Mouse (Mus musculus) thymus, postnatal 4 days (tissue): ENCODE results near the gene Urb1.

ENCODE experiments used
- DNase-seq: peaks from one replicate; pipeline ENCODE4 v3.0.0; 2021

The Urb1 gene

GRCm38 (mm10) chr16:90765195-90765877 lies 44.9 kb downstream of the Urb1 start:
- DNase-seq, result no peak

DNA sequence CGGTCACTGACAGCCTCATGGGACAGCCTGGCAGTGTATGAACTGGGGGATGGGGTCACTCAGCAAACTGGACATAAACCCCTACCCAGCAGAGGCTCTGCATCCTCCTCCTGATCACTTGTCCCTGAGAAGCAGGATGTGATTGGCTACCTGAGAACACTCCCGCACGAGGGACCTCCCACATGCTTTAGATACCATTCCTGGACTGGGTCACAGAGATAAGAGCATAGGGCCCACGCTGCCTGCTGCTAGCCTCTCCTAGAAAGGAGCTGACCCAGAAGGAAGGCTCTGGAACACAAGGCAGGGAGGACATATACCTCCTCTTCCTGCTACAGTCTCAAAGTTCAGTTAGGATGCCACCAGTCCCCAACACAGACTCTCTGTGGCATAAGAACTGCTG lies 49.7 kb downstream of the Urb1 start:
- DNase-seq, result no peak

DNA sequence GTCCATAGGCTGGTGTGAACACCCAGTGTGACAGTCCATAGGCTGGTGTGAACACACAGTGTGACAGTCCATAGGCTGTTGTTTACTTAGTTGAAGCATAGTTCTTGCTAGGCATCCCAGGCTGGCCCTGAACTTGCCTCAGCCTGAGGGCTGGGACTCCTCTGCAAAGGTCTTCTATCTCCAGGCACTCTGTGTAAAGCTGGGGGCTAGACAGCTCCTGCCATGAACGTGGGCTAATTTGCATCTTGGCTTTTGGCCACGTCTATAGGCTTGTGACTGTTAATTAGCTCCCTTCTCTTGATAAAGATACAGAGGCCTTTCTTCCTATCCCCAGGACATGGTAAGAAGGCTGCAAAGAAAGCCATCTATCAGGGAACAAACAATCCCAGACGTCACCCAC lies 50.9 kb downstream of the Urb1 start:
- no peak for DNase-seq

DNA sequence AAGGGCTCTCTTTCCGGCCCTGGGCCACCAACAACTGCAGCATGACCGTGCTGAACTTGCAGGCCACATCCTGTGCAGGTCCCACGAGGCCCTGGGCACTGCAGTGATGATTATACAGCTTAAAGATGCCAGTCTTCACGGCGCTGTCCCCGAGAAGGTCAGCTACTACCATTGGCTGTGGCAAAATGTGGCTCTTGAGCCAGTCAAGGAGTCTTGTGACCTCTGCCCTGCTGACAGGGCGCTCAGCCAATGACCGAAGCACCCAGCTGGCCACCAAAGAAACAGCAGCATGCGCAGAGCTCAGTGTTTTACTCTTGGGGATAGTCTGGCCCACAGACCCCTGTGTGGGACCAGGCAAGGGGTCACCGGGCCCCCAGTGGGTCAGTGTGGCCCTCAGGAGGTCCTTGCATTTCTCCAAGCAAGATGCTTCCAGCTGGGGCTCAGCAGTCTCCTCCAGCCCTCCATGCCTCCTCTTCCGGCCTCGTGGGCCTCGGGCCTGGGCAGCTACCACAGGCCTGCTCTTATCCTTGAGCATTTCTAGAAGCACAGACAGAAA lies 56.7 kb downstream of the Urb1 start:
- DNase-seq, result no peak

- DNase-seq, result no peak
Measured at GRCm38 (mm10) chr16:90748169-90748568, 62.0 kb downstream of the Urb1 start.

DNA sequence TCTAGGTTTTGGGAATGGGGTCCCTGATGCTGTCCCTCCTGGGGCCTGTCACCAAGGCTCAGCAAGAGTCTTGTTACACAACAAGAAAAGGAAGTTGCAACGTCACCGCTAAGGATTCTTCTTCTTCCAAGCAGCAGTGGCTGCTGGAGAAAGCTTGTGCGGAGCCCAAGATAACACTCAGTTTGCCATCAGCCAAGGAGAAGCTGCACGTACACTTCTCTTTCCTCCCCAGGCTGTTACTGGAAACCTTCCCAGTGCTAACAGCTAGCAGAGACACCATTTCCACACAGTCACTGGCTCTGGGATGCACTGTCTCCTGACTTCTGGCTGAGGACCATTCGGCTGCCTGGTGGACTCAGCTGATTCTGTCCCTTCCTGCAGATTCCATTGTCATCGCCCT lies 63.1 kb downstream of the Urb1 start:
- DNase-seq, result no peak

DNA sequence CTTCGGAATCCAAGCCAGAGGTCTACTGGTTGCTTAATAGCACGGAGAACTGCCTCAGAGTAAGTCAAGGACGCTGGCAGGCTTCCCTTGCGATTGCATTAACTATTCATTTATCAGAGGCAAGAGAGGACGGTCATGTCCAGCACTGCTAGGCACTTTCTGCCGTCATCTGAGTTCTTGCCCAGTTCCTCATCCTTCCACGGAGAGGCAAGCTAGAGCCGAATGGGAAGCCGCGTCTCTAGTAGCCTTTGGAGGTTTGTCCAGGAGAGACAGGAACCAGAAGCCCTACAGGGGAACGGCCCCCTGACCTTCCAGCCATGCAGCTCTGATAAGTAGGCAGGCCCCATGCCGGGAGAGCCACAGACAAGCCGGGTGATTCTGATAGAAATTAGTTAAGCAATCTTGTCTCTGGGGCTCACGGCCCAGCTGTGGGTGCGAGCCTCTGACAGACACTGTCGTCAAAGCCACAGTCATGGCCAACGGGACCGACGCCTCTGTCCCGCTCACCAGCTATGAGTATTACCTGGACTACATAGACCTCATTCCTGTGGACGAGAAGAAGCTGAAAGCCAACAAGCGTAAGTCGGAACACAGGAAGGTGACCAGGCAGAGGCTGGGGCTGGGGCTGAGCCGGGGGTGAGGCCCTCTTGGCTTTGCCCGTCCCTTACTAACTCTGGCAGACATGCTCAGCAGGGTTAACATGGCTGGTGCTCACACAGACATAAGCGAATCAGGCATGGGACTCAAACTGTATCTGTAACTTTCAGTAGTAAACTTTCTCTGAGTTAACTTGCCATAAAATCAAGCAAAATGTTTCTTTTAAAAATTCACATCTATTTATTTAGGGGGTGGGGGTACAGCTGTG lies 71.9 kb downstream of the Urb1 start, which contains the start of gene Mrap:
TSS of gene Mrap (plus strand) at position 116 of the 865 bp plus-strand sequence.
- no peak for DNase-seq

- no peak for DNase-seq
Measured at GRCm38 (mm10) chr16:90736672-90737270, 73.4 kb downstream of the Urb1 start.

DNA sequence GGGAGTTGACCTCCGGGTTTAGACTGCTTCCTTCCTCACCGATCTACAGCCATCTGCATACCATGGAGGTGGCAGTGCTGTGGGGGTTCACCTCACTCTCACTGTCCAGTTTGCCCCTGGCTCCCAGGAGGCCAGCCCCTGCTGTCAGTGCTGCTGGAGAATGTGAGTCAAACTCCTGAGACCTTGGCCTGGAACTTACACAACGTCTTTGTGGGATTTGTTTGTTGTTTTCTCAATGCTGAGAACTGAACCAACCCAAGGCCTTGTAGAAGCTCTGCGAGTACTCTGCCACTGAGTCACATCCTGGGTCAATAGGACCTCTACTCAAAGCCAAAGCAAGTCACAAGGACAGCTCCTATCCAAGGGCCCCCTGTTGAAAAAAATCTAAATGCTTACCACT lies 74.6 kb downstream of the Urb1 start:
- DNase-seq, result no peak

- DNase-seq, result peak; percentile 97
Measured at GRCm38 (mm10) chr16:90727233-90728115, 82.7 kb downstream of the Urb1 start, which contains the start of gene Mis18a. TSS of gene Mis18a (minus strand) at chr16:90727404.

- no peak for DNase-seq
Measured at GRCm38 (mm10) chr16:90726600-90727227, 83.5 kb downstream of the Urb1 start.

- no peak for DNase-seq
Measured at GRCm38 (mm10) chr16:90724051-90724450, 86.2 kb downstream of the Urb1 start.

DNA sequence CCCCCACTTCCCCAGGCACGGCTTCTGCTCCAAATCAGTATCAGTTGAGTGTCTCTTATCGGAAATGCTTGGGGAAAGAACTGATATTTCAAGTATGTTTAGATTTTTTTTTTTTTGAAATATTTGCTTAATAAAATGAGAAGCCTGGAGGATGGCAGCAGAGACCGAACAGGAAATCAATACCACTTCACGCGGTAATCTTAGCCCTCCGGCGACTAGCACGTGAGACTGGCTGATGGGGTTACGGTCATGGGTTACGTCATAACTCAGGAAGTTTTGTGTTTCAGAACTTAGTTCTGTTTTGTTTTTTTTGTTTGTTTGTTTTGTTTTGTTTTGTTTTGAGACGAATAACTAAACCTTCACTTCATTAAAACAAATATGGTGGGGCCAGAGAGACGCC lies 99.9 kb downstream of the Urb1 start:
- DNase-seq, result no peak

DNA sequence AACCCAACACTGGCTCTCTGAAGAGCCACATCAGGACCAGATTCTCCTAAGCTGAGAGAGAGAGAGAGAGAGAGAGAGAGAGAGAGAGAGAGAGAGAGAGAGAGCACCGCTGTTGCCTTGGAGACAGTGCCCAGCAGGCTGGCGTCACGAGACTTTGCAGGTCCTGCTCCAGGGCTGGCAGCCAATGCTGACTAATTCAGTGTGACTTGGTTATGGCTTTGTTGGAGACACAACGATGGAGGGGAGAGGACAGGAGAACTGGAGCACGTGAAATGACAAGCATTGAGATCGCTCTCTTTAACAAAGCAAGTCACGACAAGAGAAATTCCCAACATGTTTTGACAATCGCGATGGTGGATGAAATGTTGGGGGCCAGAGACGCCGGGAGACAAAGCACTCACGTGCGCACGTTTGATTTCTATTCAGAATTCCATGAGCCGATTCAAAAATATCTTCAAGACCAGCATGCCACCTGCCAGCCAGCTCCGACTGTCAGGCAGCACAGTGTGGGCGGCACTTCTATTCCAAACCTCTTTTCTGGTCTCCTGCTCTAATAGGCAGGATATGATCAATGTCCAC lies 100.4 kb downstream of the Urb1 start:
- no peak for DNase-seq

DNA sequence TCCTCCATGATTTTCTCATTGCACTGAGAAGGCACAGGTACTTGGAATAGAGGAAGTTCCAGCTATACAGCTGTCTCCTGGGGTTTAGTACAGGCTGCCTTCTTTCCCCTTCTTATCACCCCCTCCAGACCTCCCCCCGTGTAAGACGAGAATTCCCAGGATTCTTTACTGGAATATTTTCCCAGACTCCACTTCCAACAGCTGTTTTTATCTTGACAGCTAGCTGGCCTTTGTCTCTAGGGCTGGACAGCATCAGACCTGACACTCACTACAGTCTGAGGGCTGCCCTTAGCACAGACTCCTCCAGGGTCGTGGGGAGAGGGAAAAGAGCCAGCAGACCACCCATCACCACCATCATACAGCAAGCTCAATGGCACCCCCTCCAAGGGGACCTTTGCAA lies 103.9 kb downstream of the Urb1 start:
- DNase-seq, result no peak

GRCm38 (mm10) chr16:90704161-90704825 lies 105.9 kb downstream of the Urb1 start:
- DNase-seq, result no peak

DNA sequence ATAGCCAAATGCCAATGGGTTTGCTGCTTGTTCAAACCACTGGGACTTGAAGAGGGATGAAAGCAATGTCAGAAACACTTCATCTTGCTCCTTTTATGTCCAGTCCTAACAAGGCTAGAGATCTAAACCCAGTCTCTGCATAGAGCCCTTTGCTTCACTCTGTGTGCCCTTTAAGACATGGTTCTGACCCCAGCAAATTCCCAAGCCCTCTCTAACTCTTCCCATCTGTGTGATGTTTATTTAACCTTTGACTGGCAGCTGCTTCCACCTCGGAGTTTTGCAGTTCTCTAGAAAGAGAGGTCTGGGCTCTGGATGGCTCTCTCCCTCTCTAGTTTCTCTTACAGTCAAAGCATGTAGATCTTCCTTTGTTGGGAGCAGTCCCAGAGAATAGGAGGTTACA lies 106.6 kb downstream of the Urb1 start:
- DNase-seq, result no peak

GRCm38 (mm10) chr16:90701541-90701940 lies 108.7 kb downstream of the Urb1 start:
- DNase-seq, result no peak
